Mouse (Mus musculus): ENCODE results near the gene Nags.

DNA sequence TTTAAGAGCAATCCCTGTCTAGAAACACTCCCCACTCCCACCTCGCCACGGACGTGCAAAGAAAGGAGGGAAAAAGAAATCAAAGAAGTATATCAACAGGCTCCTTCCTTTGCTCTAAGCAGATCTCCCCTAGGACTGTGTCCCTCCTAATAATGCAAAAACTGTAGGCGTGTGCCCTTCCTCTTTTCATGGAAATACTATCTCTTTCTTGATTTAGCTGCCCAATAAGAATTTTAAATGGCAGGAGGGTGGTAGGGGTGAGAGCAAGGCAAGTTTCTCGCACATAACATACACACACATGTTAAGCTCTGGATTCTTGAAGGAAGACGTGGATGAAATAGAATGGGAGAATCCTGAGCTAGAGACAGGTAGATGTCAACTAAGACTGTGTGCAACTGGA is 43.7 kb downstream of the Nags start:
- TF ChIP-seq CTCF (conservative IDR thresholded peaks at IDR 0.05; ENCODE audit: insufficient read depth, insufficient read length, low read depth, low read length) (no peak), POLR2A (IDR thresholded peaks at IDR 0.05; ENCODE audit: low read depth, low read length) (no peak)

All from kidney, adult 2 months (tissue).